Mouse (Mus musculus): ENCODE data around the gene Fntb.

Fntb gene

DNA sequence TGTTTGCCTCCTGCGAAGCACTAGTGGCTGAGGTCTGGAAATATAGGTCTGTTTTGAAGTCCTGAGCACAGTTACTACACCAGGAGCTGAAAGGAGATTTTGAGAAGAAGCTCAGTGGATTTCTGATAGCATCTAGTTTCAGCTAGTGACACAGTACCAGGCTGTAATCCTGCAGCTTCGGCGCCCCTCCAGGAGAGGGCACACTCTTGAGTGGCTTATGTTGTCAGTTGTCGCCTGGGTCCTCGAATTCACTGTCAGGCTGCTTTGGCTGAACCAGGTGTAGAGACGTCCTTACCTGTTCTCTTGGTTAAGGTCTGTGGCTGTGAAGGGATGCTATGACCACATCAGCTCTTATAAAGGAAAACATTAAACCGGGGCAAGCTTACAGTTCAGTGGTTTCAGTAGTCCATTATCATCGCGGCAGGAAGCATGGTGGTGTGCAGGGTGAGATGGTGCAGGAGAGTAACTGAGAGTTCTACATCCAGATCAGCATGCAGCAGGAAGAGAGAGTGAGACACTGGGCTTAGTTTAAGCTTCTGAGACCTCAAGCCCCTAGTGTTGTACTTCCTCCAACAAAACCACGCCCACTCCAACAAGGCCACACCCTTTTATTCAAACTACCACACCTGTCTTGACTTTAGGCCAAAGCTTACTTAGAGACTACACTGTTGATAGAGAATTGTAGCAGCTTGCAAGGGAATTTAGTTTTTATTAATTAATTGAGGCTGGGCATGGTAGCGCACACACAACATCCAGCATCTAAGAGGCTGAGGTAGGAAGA, 124.2 kb downstream of the Fntb start:
- DNase-seq = no peak

- no peak for DNase-seq
Measured at GRCm38 (mm10) chr12:76891160-76891559, 125.8 kb downstream of the Fntb start.

GRCm38 (mm10) chr12:76892910-76893695, 127.7 kb downstream of the Fntb start:
- no peak for DNase-seq

DNA sequence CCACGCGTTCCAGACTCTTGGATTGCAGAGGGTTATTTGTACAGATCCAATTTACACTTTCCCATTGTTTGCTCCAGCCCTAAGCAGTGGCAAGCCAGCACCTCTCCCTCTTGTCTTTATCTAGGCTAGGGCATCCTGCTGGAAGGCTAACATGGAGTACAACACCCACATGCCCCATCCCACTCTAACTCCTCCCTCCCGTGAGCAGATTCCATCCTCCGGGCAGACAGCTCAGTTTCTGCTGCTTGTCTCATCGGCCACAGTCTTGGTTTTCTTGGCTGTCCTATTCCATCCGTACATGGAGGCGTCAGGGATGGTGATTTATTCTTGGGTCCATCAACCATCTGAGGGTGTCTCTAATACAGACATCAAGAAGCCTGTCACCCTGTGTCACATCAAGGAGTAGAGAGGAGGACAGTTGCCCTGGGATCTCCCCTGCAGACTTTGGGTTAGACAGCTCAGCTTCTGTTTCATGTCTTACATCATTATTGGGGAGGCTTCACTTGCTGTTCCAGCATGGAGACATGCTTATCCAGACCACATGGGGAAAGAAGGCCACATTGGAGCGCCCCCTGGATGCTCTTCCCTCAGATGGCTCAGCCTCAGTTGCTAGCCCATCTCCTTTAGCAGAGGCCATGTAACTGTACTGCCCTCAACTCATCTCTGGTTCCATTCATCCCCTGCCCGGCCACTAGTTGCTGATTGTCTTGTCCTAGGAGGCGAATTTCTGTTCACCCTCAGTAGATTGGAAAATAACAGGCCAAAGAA, 129.6 kb downstream of the Fntb start:
- no peak for DNase-seq

DNA sequence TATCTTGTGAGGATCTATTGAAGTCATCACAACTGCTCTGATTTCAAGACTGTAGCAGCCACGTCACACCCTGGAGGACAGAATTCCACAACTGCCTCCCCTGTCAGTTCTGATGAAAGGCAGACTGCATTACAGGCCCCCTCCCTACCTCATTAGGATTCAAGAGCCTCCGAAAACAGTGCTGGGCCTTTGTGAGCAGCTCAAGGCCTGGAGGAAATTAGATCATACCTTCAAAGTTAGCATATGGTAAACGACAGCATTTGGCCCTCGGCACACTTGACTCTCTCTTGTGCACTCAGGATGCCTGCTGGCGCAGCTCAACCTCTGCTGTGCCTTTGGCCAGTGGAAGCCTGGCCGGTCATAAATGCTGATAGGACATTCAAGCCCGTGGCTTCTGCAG, 130.4 kb downstream of the Fntb start:
- DNase-seq = no peak

GRCm38 (mm10) chr12:76896566-76896965, 131.2 kb downstream of the Fntb start:
- DNase-seq = no peak

GRCm38 (mm10) chr12:76897006-76897405, 131.6 kb downstream of the Fntb start:
- no peak for DNase-seq

DNA sequence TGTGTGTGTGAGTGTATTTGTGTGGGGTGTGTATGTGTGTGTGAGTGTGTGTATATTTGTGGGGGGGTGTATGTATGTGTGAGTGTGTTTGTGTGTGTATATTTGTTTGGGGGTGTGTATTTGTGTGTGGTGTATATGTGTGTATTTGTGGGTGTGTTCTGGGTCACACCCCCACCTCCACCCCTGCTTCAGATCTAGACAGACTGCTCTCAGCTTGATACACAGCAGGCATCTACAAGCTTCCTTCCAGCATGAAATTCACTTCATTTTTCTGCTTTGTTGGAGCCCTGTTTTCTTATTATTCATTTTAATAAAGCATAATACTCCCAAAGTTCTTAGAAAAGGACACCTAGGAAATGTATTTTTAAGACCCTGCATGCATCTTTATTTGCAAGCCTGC, 132.8 kb downstream of the Fntb start:
- DNase-seq = no peak

DNA sequence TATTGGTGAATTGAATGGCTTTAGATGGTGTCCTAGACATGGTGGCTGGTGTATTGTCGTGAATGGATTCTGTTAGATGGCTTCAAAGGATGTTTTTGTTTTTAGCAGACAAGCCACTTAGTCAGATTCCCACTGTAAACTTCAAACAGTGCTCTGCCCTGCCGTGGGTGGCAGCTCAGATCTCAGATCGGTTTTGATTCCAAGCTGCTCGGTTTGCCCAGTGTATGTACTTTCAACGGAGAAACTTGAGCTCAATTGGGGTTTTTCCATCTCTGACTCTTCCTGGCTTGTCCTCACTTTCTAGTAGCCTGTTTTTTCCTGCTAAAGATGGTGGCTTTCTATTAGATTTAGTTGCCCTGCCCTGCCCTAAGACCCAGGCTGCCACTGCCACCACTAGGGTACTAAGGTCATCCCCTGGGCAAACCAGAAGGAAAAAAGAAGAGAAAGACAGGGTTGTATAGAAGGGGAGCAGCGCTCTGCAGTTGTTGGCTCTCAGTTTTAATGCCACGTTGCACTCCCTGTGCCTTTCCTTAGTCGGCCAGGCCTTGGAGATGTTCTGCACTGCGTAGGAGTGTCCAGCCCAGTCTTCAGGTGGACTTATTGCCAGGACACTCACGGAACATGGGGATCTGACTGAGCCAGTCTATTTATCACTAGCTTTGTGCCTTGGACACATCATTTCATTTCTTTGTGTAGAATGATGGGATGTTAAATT, 134.0 kb downstream of the Fntb start:
- DNase-seq = no peak

DNA sequence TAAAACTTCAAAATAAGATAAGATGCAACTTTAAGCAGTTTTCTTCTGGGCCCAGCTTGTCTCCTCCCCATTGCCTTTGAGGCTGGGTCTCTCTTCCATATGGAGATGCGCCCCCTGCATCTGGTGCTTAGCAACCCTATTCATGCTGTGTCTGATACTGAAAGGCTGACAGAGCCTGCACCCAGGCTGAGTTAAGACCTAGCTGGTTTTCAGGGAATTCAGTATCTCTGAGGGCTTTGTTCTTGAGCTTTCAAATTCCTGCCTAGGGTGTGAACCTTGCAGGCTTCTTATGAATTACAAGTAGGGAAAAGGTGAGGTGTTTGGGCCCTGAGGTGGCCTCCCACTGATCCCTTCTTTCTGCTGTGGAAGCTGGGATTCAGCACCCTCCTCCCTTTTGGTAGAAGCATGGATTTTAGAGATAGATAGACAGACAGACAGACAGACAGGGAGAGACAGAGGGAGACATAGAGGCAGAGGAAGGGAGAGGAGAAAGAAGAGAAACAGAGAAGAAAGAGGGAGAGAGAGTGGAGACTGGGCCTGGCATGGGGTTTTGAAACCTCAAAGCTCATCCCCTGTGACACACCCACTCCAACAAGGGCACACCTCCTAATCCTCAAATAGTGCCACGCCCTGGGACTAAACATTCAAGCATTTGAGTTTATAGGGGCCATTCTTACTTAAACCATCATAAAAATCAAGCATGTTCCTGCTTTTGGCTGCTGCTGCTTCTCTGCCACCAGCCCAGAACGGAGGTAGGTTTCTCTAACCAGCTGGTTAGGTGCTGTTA, 136.3 kb downstream of the Fntb start:
- DNase-seq = no peak

DNA sequence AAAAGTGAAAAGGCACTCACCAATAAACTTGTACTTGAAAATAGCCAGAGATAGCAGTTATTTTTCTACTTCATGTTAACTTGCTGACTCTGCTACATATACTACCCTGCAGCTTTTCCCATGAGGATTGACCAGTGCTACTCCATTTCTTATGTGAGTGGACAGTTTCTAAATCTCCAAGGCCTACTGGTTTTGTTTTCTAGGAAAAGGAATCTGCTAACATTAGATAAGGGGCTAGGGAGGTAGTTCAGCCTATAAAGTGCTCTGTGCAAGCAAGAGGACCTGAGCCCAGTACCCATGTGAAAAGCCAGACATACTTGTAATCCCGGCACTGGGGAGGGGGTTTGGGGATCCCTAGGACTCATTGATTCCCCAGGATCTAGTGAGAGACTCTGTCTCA, 140.9 kb downstream of the Fntb start:
- DNase-seq = no peak

DNA sequence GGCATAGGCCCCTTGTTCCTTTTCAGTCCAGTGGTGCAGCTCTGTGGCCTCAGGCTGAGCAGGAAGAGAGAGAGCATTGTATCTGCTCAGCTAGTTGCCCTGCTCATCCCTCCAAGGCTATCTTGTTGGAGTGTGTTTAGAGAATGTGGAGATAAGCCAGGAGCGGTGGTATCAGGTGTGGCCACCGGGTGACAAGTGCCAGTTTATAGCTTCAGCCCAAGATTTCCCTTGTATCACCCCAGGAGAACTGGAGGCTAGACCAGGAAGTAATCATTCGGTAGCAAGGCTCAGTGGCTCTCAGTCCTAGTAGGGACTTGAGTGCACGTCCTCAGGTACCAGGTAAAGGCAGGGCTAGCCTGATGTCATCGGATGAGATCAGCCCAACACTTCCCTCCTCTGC, 143.8 kb downstream of the Fntb start:
- DNase-seq = no peak

DNA sequence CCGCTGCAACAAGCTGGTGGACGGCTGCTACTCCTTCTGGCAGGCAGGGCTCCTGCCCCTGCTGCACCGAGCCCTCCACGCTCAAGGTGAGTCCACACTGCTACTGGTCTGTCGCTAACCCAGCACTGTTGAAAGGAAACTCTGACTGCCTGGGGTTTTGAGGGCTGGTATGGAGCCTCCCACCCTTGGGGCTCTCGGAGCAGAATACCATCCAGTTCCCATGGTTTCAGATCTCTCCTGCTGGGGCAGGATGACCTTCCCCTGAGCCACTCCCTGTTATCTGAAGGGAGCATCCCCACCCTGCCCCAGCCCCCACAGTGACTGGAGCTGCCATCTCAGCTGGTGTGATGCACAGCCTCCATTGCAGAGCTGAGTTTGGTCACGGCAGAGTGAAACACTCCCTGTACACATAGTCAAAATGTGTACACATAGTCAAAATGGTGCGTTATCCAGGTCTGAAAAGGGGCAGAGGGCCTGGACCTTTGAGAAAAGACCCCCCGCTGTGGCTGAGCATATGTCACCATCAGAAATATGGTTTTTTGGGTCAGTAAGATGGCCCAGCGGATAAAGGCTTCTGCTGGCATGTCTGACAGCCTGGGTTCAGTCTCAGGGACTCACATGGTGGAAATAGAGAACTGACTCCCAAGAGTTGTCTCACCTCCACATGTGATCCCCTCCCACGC, 145.0 kb downstream of the Fntb start:
- DNase-seq = no peak

GRCm38 (mm10) chr12:76911171-76911726, 145.9 kb downstream of the Fntb start:
- no peak for DNase-seq

- no peak for DNase-seq
Measured at GRCm38 (mm10) chr12:76912193-76912592, 146.8 kb downstream of the Fntb start.

GRCm38 (mm10) chr12:76916163-76916562, 150.8 kb downstream of the Fntb start:
- DNase-seq = no peak

GRCm38 (mm10) chr12:76918113-76918512, 152.7 kb downstream of the Fntb start:
- no peak for DNase-seq

GRCm38 (mm10) chr12:76918855-76919254, 153.5 kb downstream of the Fntb start:
- no peak for DNase-seq

GRCm38 (mm10) chr12:76920398-76920797, 155.0 kb downstream of the Fntb start:
- no peak for DNase-seq

GRCm38 (mm10) chr12:76920990-76921389, 155.6 kb downstream of the Fntb start:
- DNase-seq = no peak

DNA sequence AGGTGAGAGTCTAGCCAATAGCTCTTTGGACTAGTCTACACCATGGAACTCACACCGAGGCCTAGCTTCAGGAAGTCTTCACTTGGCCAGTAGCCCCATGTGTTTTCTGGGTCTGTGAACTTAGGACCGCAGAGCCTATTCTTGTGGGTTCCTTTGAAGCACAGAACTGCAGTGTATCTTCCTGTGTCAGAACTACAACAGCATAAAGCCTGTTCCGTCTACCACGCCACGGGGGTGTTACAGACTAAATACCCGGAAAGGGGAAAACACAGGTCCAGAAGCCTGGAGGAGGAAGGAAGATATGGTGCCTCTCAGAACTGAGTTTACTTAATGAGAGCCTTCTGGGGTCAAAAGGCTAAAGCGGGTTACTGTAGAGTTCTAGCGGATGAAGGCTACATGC, 157.7 kb downstream of the Fntb start:
- DNase-seq = no peak

All from kidney, adult 9 months (tissue).